Mouse (Mus musculus): ENCODE results near the gene Olfr688.

Olfr688 gene

GRCm38 (mm10) chr7:105287795-105288194 is at the start of gene Olfr688:
Gene Olfr688 (plus strand): TSS chr7:105288095.
- no peak for DNase-seq (ENCODE audit: low read depth, low spot score)

- DNase-seq (ENCODE audit: low read depth, low spot score), result no peak
These were observed 40.2 kb upstream of the Olfr688 start for GRCm38 (mm10) chr7:105247671-105248070.

- no peak for DNase-seq (ENCODE audit: low read depth, low spot score)
These were observed 39.7 kb upstream of the Olfr688 start for GRCm38 (mm10) chr7:105248197-105248596.

GRCm38 (mm10) chr7:105256656-105257055 is 31.2 kb upstream of the Olfr688 start:
- DNase-seq (ENCODE audit: low read depth, low spot score), result peak; percentile 48

- DNase-seq (ENCODE audit: low read depth, low spot score), result no peak
These were observed 15.5 kb upstream of the Olfr688 start for GRCm38 (mm10) chr7:105272426-105272825.

GRCm38 (mm10) chr7:105290051-105290450 is 2.2 kb downstream of the Olfr688 start:
- no peak for DNase-seq (ENCODE audit: low read depth, low spot score)

- no peak for DNase-seq (ENCODE audit: low read depth, low spot score)
These were observed 23.0 kb downstream of the Olfr688 start, which contains the start of gene Olfr689 for GRCm38 (mm10) chr7:105310865-105311264. Gene Olfr689 (plus strand): TSS chr7:105311165.

- DNase-seq (ENCODE audit: low read depth, low spot score), result no peak
These were observed 37.4 kb downstream of the Olfr688 start for GRCm38 (mm10) chr7:105325302-105325701.

GRCm38 (mm10) chr7:105334004-105334403 is 46.1 kb downstream of the Olfr688 start, which contains the start of gene Olfr690:
Gene Olfr690 (minus strand): TSS chr7:105334104.
- no peak for DNase-seq (ENCODE audit: low read depth, low spot score)
